Mouse (Mus musculus): Measurements from ENCODE around the gene Lsm4. TPM values are rescaled to one million over a fixed set of nuclear protein-coding genes. Genes with fewer than 3 reads are reported as not detected.

Lsm4 gene
- polyA plus RNA-seq, 1 experiment from 2014 or later: 104 TPM

DNA sequence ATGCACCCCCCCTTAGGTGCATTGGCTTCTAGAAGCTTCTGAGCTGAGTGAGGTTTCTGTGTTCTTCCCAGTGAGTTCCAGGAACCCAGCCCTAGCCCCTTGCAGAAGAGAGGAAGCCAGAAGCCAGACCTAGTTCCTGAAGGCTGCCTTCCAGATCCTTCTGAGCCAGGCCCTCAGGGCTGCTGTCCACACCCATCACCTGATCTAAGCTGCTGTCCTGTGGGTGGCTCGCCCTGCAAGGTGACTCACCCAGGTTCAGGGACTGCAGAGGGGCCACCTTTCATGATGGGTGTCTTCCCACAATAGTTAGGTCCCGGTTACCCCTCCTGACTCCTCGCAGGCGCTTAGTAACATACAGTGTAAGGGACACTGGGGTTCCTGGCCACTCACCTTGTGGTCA, 6.4 kb downstream of the Lsm4 start:
- ATAC-seq (ENCODE audit: low read depth): no peak
- no peak overlapping the region for H3K9ac ChIP-seq (ENCODE audit: low read depth, low read length)
- H3K4me3 ChIP-seq (ENCODE audit: low read depth, low read length): no peak overlapping the region

GRCm38 (mm10) chr8:70680039-70680438, 7.0 kb downstream of the Lsm4 start:
- 67% methylated on average over 3 of the region's 3 CpGs for WGBS (ENCODE audit: insufficient replicate concordance)
- Histone ChIP-seq H3K4me1 (ENCODE audit: control insufficient read depth, low read depth, low read length) (peaks cover 63% of the 10 kb centered on the region), H3K27ac (ENCODE audit: low read length) (0 out of 2 replicates have a peak overlapping the region, but pooled peaks have one; percentile 4), H3K4me3 (ENCODE audit: low read depth, low read length) (no peak overlapping the region), H3K4me2 (ENCODE audit: low read depth, low read length) (no peak overlapping the region), H3K36me3 (ENCODE audit: control insufficient read depth, insufficient read depth) (peaks cover 7% of the 10 kb centered on the region), H3K9me3 (replicated peaks; ENCODE audit: control insufficient read depth, low read length) (no peaks in the 10 kb centered on the region), H3K9ac (ENCODE audit: low read depth, low read length) (no peak overlapping the region), H3K27me3 (ENCODE audit: control insufficient read depth, insufficient read depth, low read depth, low read length) (no peaks in the 10 kb centered on the region)
- peak; percentile 62 for ATAC-seq (ENCODE audit: low read depth)

More for the DNA sequence above, 6.4 kb downstream of the Lsm4 start:
- Histone ChIP-seq H3K4me1 (ENCODE audit: control insufficient read depth, low read depth, low read length) (peaks cover 69% of the 10 kb centered on the region), H3K36me3 (ENCODE audit: control insufficient read depth, insufficient read depth) (peaks cover 7% of the 10 kb centered on the region), H3K9me3 (replicated peaks; ENCODE audit: control insufficient read depth, low read length) (no peaks in the 10 kb centered on the region), H3K27ac (ENCODE audit: low read length) (0 out of 2 replicates have a peak overlapping the region, but pooled peaks have one; percentile 27), H3K27me3 (ENCODE audit: control insufficient read depth, insufficient read depth, low read depth, low read length) (no peaks in the 10 kb centered on the region), H3K4me2 (ENCODE audit: low read depth, low read length) (no peak overlapping the region)
- WGBS (ENCODE audit: insufficient replicate concordance): 81% methylated on average over 4 of the region's 4 CpGs

GRCm38 (mm10) chr8:70681410-70681809, 8.4 kb downstream of the Lsm4 start:
- WGBS (ENCODE audit: insufficient replicate concordance): 45% methylated on average over 3 of the region's 3 CpGs
- H3K4me3 ChIP-seq (ENCODE audit: low read depth, low read length): no peak overlapping the region
- H3K27ac ChIP-seq (ENCODE audit: low read length): no peak overlapping the region
- no peak overlapping the region for H3K9ac ChIP-seq (ENCODE audit: low read depth, low read length)
- H3K9me3 ChIP-seq (replicated peaks; ENCODE audit: control insufficient read depth, low read length): no peaks in the 10 kb centered on the region
- H3K27me3 ChIP-seq (ENCODE audit: control insufficient read depth, insufficient read depth, low read depth, low read length): no peaks in the 10 kb centered on the region
- H3K36me3 ChIP-seq (ENCODE audit: control insufficient read depth, insufficient read depth): peaks cover 7% of the 10 kb centered on the region
- peaks cover 51% of the 10 kb centered on the region for H3K4me1 ChIP-seq (ENCODE audit: control insufficient read depth, low read depth, low read length)
- ATAC-seq (ENCODE audit: low read depth): peak; percentile 32
- H3K4me2 ChIP-seq (ENCODE audit: low read depth, low read length): no peak overlapping the region

DNA sequence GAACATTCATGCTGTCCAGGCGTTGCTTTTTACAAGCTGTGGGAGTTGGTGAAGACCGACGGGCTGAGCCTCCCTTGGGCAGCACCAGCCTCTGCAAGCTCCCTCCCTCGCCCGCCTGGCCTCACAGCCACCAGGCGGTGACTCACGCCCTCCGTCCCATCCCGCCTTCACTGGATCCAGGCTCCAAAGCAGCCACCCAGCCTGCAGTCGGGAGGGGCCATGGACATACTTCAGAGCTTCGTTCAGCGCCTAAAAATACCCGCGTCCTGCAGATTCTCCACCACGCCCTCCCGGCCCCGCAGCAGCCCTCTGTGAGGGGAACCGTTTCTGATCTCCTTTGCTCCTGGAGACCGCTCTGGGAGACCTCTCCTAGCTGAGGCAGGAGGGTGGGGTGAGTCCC, 9.1 kb downstream of the Lsm4 start:
- no peak for ATAC-seq (ENCODE audit: low read depth)
- no peak overlapping the region for H3K4me3 ChIP-seq (ENCODE audit: low read depth, low read length)
- H3K27me3 ChIP-seq (ENCODE audit: control insufficient read depth, insufficient read depth, low read depth, low read length): no peaks in the 10 kb centered on the region
- H3K4me2 ChIP-seq (ENCODE audit: low read depth, low read length): no peak overlapping the region
- no peak overlapping the region for H3K27ac ChIP-seq (ENCODE audit: low read length)
- H3K9me3 ChIP-seq (replicated peaks; ENCODE audit: control insufficient read depth, low read length): no peaks in the 10 kb centered on the region
- peak overlapping the region; percentile 29 for H3K9ac ChIP-seq (ENCODE audit: low read depth, low read length)
- peaks cover 7% of the 10 kb centered on the region for H3K36me3 ChIP-seq (ENCODE audit: control insufficient read depth, insufficient read depth)
- H3K4me1 ChIP-seq (ENCODE audit: control insufficient read depth, low read depth, low read length): peaks cover 43% of the 10 kb centered on the region
- 11% methylated on average over 19 of the region's 19 CpGs for WGBS (ENCODE audit: insufficient replicate concordance)

DNA sequence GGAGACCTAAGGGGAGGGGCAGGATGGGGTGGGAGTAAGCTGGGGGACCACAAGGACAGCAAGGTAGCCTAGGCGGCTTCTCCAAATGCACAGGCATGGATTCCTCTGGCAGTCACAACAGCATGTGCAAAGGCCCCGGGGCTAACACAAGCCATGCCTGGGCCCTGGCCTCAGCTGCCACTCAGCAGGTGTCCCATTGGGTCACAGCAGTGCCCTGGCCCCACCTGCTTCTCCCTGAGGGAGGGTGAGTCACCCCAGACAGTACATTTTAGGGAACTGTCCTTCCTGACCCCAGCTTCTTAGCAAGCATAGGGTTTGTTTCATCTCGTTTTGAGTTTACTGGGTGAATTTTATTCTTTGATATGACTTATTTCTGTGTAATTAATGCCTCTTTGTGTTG, 9.6 kb downstream of the Lsm4 start:
- H3K36me3 ChIP-seq (ENCODE audit: control insufficient read depth, insufficient read depth): peaks cover 7% of the 10 kb centered on the region
- H3K9me3 ChIP-seq (replicated peaks; ENCODE audit: control insufficient read depth, low read length): no peaks in the 10 kb centered on the region
- H3K27me3 ChIP-seq (ENCODE audit: control insufficient read depth, insufficient read depth, low read depth, low read length): no peaks in the 10 kb centered on the region
- ATAC-seq (ENCODE audit: low read depth): no peak
- H3K27ac ChIP-seq (ENCODE audit: low read length): no peak overlapping the region
- peaks cover 38% of the 10 kb centered on the region for H3K4me1 ChIP-seq (ENCODE audit: control insufficient read depth, low read depth, low read length)
- WGBS (ENCODE audit: insufficient replicate concordance): 45% methylated on average over 3 of the region's 3 CpGs
- no peak overlapping the region for H3K4me2 ChIP-seq (ENCODE audit: low read depth, low read length)
- no peak overlapping the region for H3K9ac ChIP-seq (ENCODE audit: low read depth, low read length)
- H3K4me3 ChIP-seq (ENCODE audit: low read depth, low read length): no peak overlapping the region

DNA sequence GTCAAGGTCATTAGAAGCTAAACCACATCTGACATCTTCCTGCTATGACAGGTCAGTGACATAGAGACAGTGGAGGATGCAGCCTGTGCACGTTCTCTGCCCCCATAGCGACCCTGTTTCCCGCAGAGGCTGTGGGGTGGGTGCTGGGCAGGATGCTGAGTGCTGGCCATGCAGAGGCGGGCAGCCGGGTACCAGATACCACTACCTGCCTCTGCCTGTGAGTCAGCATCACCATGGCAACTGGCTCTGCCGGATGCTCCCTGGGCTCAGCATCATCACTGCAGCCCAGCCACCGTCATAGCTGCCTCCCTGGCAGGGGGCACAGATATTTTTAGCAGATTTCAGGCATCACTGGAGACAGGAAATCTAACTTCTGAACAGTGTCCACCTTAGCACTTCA, 11.2 kb downstream of the Lsm4 start:
- ATAC-seq (ENCODE audit: low read depth): no peak
- no peak overlapping the region for H3K9ac ChIP-seq (ENCODE audit: low read depth, low read length)
- H3K4me2 ChIP-seq (ENCODE audit: low read depth, low read length): no peak overlapping the region
- no peaks in the 10 kb centered on the region for H3K36me3 ChIP-seq (ENCODE audit: control insufficient read depth, insufficient read depth)
- no peaks in the 10 kb centered on the region for H3K27me3 ChIP-seq (ENCODE audit: control insufficient read depth, insufficient read depth, low read depth, low read length)
- H3K4me3 ChIP-seq (ENCODE audit: low read depth, low read length): no peak overlapping the region
- no peaks in the 10 kb centered on the region for H3K9me3 ChIP-seq (replicated peaks; ENCODE audit: control insufficient read depth, low read length)
- H3K4me1 ChIP-seq (ENCODE audit: control insufficient read depth, low read depth, low read length): peaks cover 23% of the 10 kb centered on the region
- no peak overlapping the region for H3K27ac ChIP-seq (ENCODE audit: low read length)
- WGBS (ENCODE audit: insufficient replicate concordance): 55% methylated on average over 7 of the region's 7 CpGs

DNA sequence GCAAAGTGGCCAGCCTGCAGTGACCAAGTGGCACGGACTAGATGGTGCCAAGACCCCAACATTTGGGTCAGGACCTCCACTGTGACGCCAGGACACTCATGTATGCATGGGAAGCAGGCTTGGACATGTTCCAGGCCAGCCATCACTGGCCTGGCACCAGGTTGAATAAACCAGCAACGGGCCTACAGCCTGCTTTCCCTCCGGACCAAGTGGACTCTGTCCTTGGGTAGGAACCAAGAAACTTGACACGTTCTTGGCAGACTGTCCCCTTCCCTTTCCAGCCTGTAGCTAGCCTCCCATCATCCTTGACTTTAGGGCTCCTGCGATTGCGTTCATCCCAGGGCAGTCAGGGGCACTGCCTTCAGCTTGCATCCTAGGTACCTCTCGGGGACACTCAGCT, 14.5 kb downstream of the Lsm4 start:
- H3K4me2 ChIP-seq (ENCODE audit: low read depth, low read length): no peak overlapping the region
- H3K4me3 ChIP-seq (ENCODE audit: low read depth, low read length): no peak overlapping the region
- peaks cover 4% of the 10 kb centered on the region for H3K4me1 ChIP-seq (ENCODE audit: control insufficient read depth, low read depth, low read length)
- no peak overlapping the region for H3K9ac ChIP-seq (ENCODE audit: low read depth, low read length)
- ATAC-seq (ENCODE audit: low read depth): no peak
- H3K27me3 ChIP-seq (ENCODE audit: control insufficient read depth, insufficient read depth, low read depth, low read length): peaks cover 2% of the 10 kb centered on the region; the same call in 1 of the 2 replicates
- no peaks in the 10 kb centered on the region for H3K36me3 ChIP-seq (ENCODE audit: control insufficient read depth, insufficient read depth)
- 69% methylated on average over 8 of the region's 8 CpGs for WGBS (ENCODE audit: insufficient replicate concordance)
- H3K9me3 ChIP-seq (replicated peaks; ENCODE audit: control insufficient read depth, low read length): no peaks in the 10 kb centered on the region
- H3K27ac ChIP-seq (ENCODE audit: low read length): no peak overlapping the region

- peaks cover 2% of the 10 kb centered on the region; the same call in 1 of the 2 replicates for H3K27me3 ChIP-seq (ENCODE audit: control insufficient read depth, insufficient read depth, low read depth, low read length)
Observed at GRCm38 (mm10) chr8:70688136-70688535, 15.1 kb downstream of the Lsm4 start.

GRCm38 (mm10) chr8:70689892-70690390, 16.9 kb downstream of the Lsm4 start:
- no peak overlapping the region for H3K9ac ChIP-seq (ENCODE audit: low read depth, low read length)
- H3K4me3 ChIP-seq (ENCODE audit: low read depth, low read length): no peak overlapping the region
- 67% methylated on average over 5 of the region's 5 CpGs for WGBS (ENCODE audit: insufficient replicate concordance)

More at GRCm38 (mm10) chr8:70688136-70688535, 15.1 kb downstream of the Lsm4 start:
- ATAC-seq (ENCODE audit: low read depth): no peak
- no peak overlapping the region for H3K4me2 ChIP-seq (ENCODE audit: low read depth, low read length)
- H3K27ac ChIP-seq (ENCODE audit: low read length): no peak overlapping the region
- H3K9me3 ChIP-seq (replicated peaks; ENCODE audit: control insufficient read depth, low read length): no peaks in the 10 kb centered on the region
- WGBS (ENCODE audit: insufficient replicate concordance): 82% methylated on average over 3 of the region's 3 CpGs
- no peaks in the 10 kb centered on the region for H3K36me3 ChIP-seq (ENCODE audit: control insufficient read depth, insufficient read depth)
- peaks cover 4% of the 10 kb centered on the region for H3K4me1 ChIP-seq (ENCODE audit: control insufficient read depth, low read depth, low read length)
- H3K9ac ChIP-seq (ENCODE audit: low read depth, low read length): no peak overlapping the region
- H3K4me3 ChIP-seq (ENCODE audit: low read depth, low read length): no peak overlapping the region

More at GRCm38 (mm10) chr8:70689892-70690390, 16.9 kb downstream of the Lsm4 start:
- no peak overlapping the region for H3K4me2 ChIP-seq (ENCODE audit: low read depth, low read length)
- H3K9me3 ChIP-seq (replicated peaks; ENCODE audit: control insufficient read depth, low read length): no peaks in the 10 kb centered on the region
- H3K36me3 ChIP-seq (ENCODE audit: control insufficient read depth, insufficient read depth): no peaks in the 10 kb centered on the region
- H3K4me1 ChIP-seq (ENCODE audit: control insufficient read depth, low read depth, low read length): peaks cover 13% of the 10 kb centered on the region
- ATAC-seq (ENCODE audit: low read depth): no peak
- peaks cover 2% of the 10 kb centered on the region; the same call in 1 of the 2 replicates for H3K27me3 ChIP-seq (ENCODE audit: control insufficient read depth, insufficient read depth, low read depth, low read length)
- H3K27ac ChIP-seq (ENCODE audit: low read length): no peak overlapping the region

Data from liver, embryonic 16.5 days (tissue).